Mouse (Mus musculus) olfactory bulb, adult 2 months (tissue): ENCODE measurements around the gene Clec18a.

Experiments used
- CTCF ChIP-seq: fragments of 200-500 bp; IDR thresholded peaks from 2 replicates; pipeline ENCODE4 v1.5.1; 2012; ENCODE audit warnings: low read depth, mild to moderate bottlenecking, low read length, moderate library complexity; ENCODE audit not compliant: insufficient read depth
- POLR2A ChIP-seq: fragments of 200-500 bp; IDR thresholded peaks from 2 replicates; pipeline ENCODE4 v1.6.1; 2012; ENCODE audit warnings: mild to moderate bottlenecking, low read depth, low read length, moderate library complexity; ENCODE audit not compliant: insufficient read depth

GRCm38 (mm10) chr8:111053827-111054518 is 38.3 kb downstream of the Clec18a start:
- TF ChIP-seq POLR2A (no peak), CTCF (no peak)
